In genomic region chr9:89988053-89988452, GRCm38 (mm10) we compare ENCODE assay signal across 23 mouse cellular contexts.
DNase-seq lines count a peak whose midpoint lies in the region; ATAC-seq and TF ChIP-seq lines count a peak whose summit lies in the region.
"Had no signal": no experiment of that assay in that cellular context is flagged by ENCODE, and none has a peak within 500 bp of the region (broad histone marks: within the 10 kb centered on the region; RNA-seq: fewer than 3 reads in every experiment).

No protein-coding gene starts in this region.

- no peak for TF ChIP-seq CTCF in lung, postnatal 0 days (IDR thresholded peaks at IDR 0.05)
- no peak for TF ChIP-seq CTCF in lung, adult 2 months (IDR thresholded peaks at IDR 0.05; ENCODE audit: insufficient read depth, low read length)

- H3K27ac ChIP-seq in lung, embryonic 15.5 days: no peak overlapping the region
- no peak overlapping the region for H3K27ac ChIP-seq in lung, postnatal 0 days (ENCODE audit: low read length)
- H3K27ac ChIP-seq: embryonic facial prominence, embryonic 10.5 days; embryonic facial prominence, embryonic 12.5 days; forebrain, embryonic 13.5 days; forebrain, embryonic 15.5 days had no signal

- H3K36me3 ChIP-seq in lung, embryonic 15.5 days: no peaks in the 10 kb centered on the region
- H3K36me3 ChIP-seq in lung, postnatal 0 days (ENCODE audit: insufficient read depth, low read length): no peaks in the 10 kb centered on the region
- H3K36me3 ChIP-seq: embryonic facial prominence, embryonic 10.5 days; embryonic facial prominence, embryonic 12.5 days; forebrain, embryonic 15.5 days; G1E had no signal

- H3K9ac ChIP-seq in lung, embryonic 15.5 days: no peak overlapping the region
- no peak overlapping the region for H3K9ac ChIP-seq in lung, postnatal 0 days (replicated peaks; ENCODE audit: low read depth)
- H3K9ac ChIP-seq: embryonic facial prominence, embryonic 12.5 days; forebrain, embryonic 13.5 days; forebrain, embryonic 15.5 days; forebrain, postnatal 0 days had no signal

- H3K4me1 ChIP-seq in lung, embryonic 15.5 days: no peaks in the 10 kb centered on the region; the same call in 1 of the 2 replicates
- no peaks in the 10 kb centered on the region for H3K4me1 ChIP-seq in lung, postnatal 0 days (ENCODE audit: insufficient read depth, low read depth, low read length)
- no peaks in the 10 kb centered on the region for H3K4me1 ChIP-seq in lung, adult 2 months (ENCODE audit: control insufficient read depth, insufficient read depth, low read length)
- H3K4me1 ChIP-seq: embryonic facial prominence, embryonic 10.5 days; embryonic facial prominence, embryonic 12.5 days; forebrain, embryonic 13.5 days; forebrain, embryonic 15.5 days had no signal

- no peak for TF ChIP-seq POLR2A in lung, adult 2 months (IDR thresholded peaks at IDR 0.05; ENCODE audit: borderline replicate concordance, extremely low read depth, low read depth, low read length)

- H3K4me2 ChIP-seq in lung, embryonic 15.5 days: no peak overlapping the region
- H3K4me2 ChIP-seq in lung, postnatal 0 days (replicated peaks; ENCODE audit: low read depth, low read length): no peak overlapping the region
- H3K4me2 ChIP-seq: embryonic facial prominence, embryonic 12.5 days; forebrain, embryonic 13.5 days; forebrain, embryonic 15.5 days had no signal

- 0 out of 2 replicates have a peak, but pooled peaks have one; percentile 39 for ATAC-seq in lung, embryonic 15.5 days (ENCODE audit: borderline replicate concordance, extremely low read depth, low FRiP score, low TSS enrichment)
- peak; percentile 72 for ATAC-seq in lung, postnatal 0 days
- ATAC-seq in megakaryocyte progenitor cell, adult 5-6 weeks (replicated peaks; ENCODE audit: poor library complexity): 0 out of 2 replicates have a peak, but pooled peaks have one; percentile 15
- ATAC-seq: activated CD4-positive, CD25-positive, alpha-beta regulatory T cell, adult 4 months; CD4-positive, CD25-positive, alpha-beta regulatory T cell, adult 4 months; forebrain, embryonic 13.5 days; forebrain, embryonic 15.5 days; forebrain, postnatal 0 days had no signal

- TF ChIP-seq EP300 in lung, postnatal 0 days (IDR thresholded peaks at IDR 0.05): no peak

- no peaks in the 10 kb centered on the region for H3K9me3 ChIP-seq in lung, embryonic 15.5 days
- H3K9me3 ChIP-seq in lung, postnatal 0 days (ENCODE audit: low read length): no peaks in the 10 kb centered on the region
- H3K9me3 ChIP-seq: embryonic facial prominence, embryonic 10.5 days; embryonic facial prominence, embryonic 12.5 days; forebrain, embryonic 13.5 days; forebrain, embryonic 15.5 days had no signal

- H3K4me3 ChIP-seq in lung, embryonic 15.5 days: no peak overlapping the region
- no peak overlapping the region for H3K4me3 ChIP-seq in lung, postnatal 0 days (ENCODE audit: low read depth, low read length)
- H3K4me3 ChIP-seq in lung, adult 2 months (replicated peaks; ENCODE audit: extremely low read depth, low read depth, low read length): no peak overlapping the region
- H3K4me3 ChIP-seq: embryonic facial prominence, embryonic 10.5 days; embryonic facial prominence, embryonic 12.5 days; forebrain, embryonic 13.5 days; forebrain, embryonic 15.5 days had no signal

- DNase-seq in lung, postnatal 14 days: no peak
- peak; percentile 60 for DNase-seq in lung, postnatal 0 days (ENCODE audit: low spot score)
- no peak for DNase-seq in lung, adult 2 months
- DNase-seq in kidney, postnatal 14 days: no peak
- DNase-seq: adrenal gland, adult 8-10 months; adrenal gland, postnatal 14 days; adrenal gland, postnatal 36 days; cerebellum, adult 11-12 months; cerebellum, adult 2 months; cerebellum, adult 9-10 months; cerebellum, postnatal 10 days; cerebellum, postnatal 25 days; forebrain, postnatal 0 days had no signal

- H3K27me3 ChIP-seq in lung, embryonic 15.5 days: no peaks in the 10 kb centered on the region
- no peaks in the 10 kb centered on the region for H3K27me3 ChIP-seq in lung, postnatal 0 days (replicated peaks; ENCODE audit: insufficient read depth, low read length)
- H3K27me3 ChIP-seq: CH12.LX; embryonic facial prominence, embryonic 12.5 days; forebrain, embryonic 13.5 days; forebrain, embryonic 15.5 days had no signal

- 61% methylated on average over 3 of the region's 3 CpGs for WGBS in lung, embryonic 15.5 days
- WGBS in lung, postnatal 0 days: 62% methylated on average over 3 of the region's 3 CpGs
- 78% methylated on average over 3 of the region's 3 CpGs for WGBS in lung, adult 2 months

Comparison
In these comparisons a context has a peak if more than half of its experiments do, and no peak if none do; other contexts are left out.
1. ATAC-seq: peak in every context shown above with its lines; median percentile 72 in lung, postnatal 0 days; 39 in lung, embryonic 15.5 days; 15 in megakaryocyte progenitor cell, adult 5-6 weeks.